Mouse (Mus musculus) kidney, embryonic 15.5 days (tissue): Measurements from ENCODE around the gene Pigw. TPM values are rescaled to one million over a fixed set of nuclear protein-coding genes. Genes with fewer than 3 reads are reported as not detected.

Experiments
- ATAC-seq: fragments of 200-750 bp; cut with Nextera tagmentation; replicated peaks from 2 replicates; pipeline ENCODE4 v1.8.0; 2017; ENCODE audit warnings: moderate TSS enrichment; ENCODE audit not compliant: low FRiP score
- H3K27ac ChIP-seq: fragments of 300-500 bp; sonication (generic); 2 replicates; pipeline ENCODE4 v1.5.1; 2015; ENCODE audit warnings: mild to moderate bottlenecking, inconsistent platforms
- H3K27me3 ChIP-seq: fragments of 300-500 bp; sonication (generic); 2 replicates; pipeline ENCODE4 v1.6.1; 2015; ENCODE audit warnings: inconsistent platforms
- H3K36me3 ChIP-seq: fragments of 300-500 bp; sonication (generic); 2 replicates; pipeline ENCODE4 v1.6.1; 2015; ENCODE audit warnings: inconsistent platforms
- H3K4me1 ChIP-seq: fragments of 300-500 bp; sonication (generic); 2 replicates; pipeline ENCODE4 v1.6.1; 2015; ENCODE audit warnings: inconsistent platforms
- H3K4me2 ChIP-seq: fragments of 300-500 bp; sonication (generic); 2 replicates; pipeline ENCODE4 v1.6.1; 2015; ENCODE audit warnings: moderate library complexity, mild to moderate bottlenecking, inconsistent platforms
- H3K4me3 ChIP-seq: fragments of 300-500 bp; sonication (generic); replicated peaks from 2 replicates; pipeline ENCODE4 v1.5.1; 2015; ENCODE audit warnings: mild to moderate bottlenecking, inconsistent platforms
- H3K9ac ChIP-seq: fragments of 300-500 bp; sonication (generic); 2 replicates; pipeline ENCODE4 v1.6.1; 2015; ENCODE audit warnings: mild to moderate bottlenecking, inconsistent platforms
- H3K9me3 ChIP-seq: fragments of 300-500 bp; sonication (generic); replicated peaks from 2 replicates; pipeline ENCODE4 v1.6.1; 2016; ENCODE audit warnings: inconsistent platforms
- WGBS: fragments of 180-500 bp; shearing (Covaris S2); methylation state at CpG from one replicate; pipeline ENCODE4 v1.1.7; 2015; ENCODE audit warnings: mixed read lengths; 5-methylcytosine and 5-hydroxymethylcytosine counted together
- polyA plus RNA-seq: library from polyadenylated mRNA; unstranded; fragments of >200 nt; fragmentation: Nextera tagmentation; extraction: Ambion mirVana; gene quantifications from 2 replicates; pipeline ENCODE4 v1.2.1, GENCODE M21; 2015

Pigw gene
- polyA plus RNA-seq, 1 experiment from 2014 or later: 3.7 TPM

GRCm38 (mm10) chr11:84873042-84873833 lies 6.8 kb downstream of the Pigw start:
- H3K4me1 ChIP-seq: no peaks in the 10 kb centered on the region
- peaks cover 18% of the 10 kb centered on the region for H3K36me3 ChIP-seq
- no peak overlapping the region for H3K27ac ChIP-seq
- H3K9me3 ChIP-seq: no peaks in the 10 kb centered on the region
- 77% methylated on average over 1 of the region's 1 CpGs for WGBS
- no peaks in the 10 kb centered on the region for H3K27me3 ChIP-seq
- H3K4me2 ChIP-seq: no peak overlapping the region
- no peak for ATAC-seq
- H3K9ac ChIP-seq: no peak overlapping the region
- no peak overlapping the region for H3K4me3 ChIP-seq

DNA sequence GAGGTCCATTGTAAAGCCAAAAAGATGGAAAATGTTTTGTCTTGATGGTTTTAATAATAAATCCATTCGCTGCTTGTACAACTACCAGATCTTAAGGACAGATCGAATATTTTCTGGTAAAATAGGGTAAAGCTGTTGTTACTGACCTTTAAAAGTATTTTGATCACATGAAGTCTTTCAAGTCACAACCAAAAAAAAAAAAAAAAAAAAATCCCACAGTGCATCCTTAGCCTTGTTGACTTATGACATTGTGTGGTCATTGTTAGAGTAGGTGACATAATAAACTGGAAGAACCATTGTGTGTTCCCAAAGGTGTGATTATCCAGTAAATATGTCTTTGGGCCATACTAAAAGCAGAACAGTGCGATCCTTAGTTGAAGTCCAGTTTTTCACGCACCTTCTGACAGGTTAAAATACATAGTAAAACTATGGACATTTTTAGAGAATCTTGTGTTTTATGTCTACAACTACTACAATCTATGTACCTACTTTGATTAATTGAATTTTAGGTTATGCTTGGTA lies 8.5 kb downstream of the Pigw start:
- Histone ChIP-seq H3K9me3 (no peaks in the 10 kb centered on the region), H3K27ac (peak overlapping the region; percentile 99), H3K36me3 (peaks cover 5% of the 10 kb centered on the region), H3K4me2 (peak overlapping the region; percentile 69), H3K27me3 (no peaks in the 10 kb centered on the region), H3K4me1 (peaks cover 8% of the 10 kb centered on the region), H3K4me3 (peak overlapping the region; percentile 96), H3K9ac (peak overlapping the region; percentile 84)
- ATAC-seq: no peak
- 73% methylated on average over 4 of the region's 4 CpGs for WGBS

GRCm38 (mm10) chr11:84871046-84871445 lies 9.0 kb downstream of the Pigw start:
- Histone ChIP-seq H3K27ac (peak overlapping the region; percentile 99), H3K9me3 (no peaks in the 10 kb centered on the region), H3K4me2 (peak overlapping the region; percentile 69), H3K4me1 (peaks cover 11% of the 10 kb centered on the region), H3K9ac (peak overlapping the region; percentile 84), H3K36me3 (peaks cover 7% of the 10 kb centered on the region; the same call in 1 of the 2 replicates), H3K4me3 (peak overlapping the region; percentile 96), H3K27me3 (no peaks in the 10 kb centered on the region)
- ATAC-seq: peak; percentile 68
- WGBS: 2% methylated on average over 10 of the region's 10 CpGs

DNA sequence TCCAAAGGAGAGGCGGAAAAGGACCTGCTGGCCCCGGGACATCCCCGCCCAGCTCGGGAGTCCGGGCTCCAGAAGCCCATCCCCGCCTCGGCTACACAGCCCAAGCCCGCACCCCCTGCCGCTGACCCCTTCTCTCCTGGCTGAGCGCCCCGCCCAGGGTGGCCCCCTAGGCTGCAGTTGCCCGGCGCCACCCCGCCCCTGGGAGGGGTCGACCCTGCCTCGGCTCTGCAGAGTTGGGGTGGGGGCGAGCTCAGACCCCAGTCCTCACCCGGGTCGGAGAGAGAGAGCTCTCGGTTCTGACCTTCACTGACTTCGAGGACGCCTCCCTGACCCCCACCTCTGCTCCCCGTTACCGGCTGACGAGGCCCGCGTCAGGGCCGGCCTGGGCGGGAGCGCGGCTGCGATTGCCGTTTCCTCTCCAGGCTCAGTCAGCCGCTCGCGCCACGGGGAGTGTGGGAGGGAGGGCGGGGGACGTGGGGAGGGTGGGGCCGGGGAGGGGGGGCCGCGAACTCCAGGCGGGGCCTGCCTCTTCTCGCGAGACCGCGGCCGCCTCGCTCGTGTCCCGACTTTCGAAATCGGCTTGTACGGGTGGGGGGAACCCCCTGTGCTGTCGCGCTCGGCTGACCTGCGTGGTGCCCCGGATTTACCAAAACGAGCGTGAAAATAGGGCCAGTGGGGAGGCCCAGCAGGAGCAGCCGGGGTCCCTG lies 9.6 kb downstream of the Pigw start, which contains the start of gene Ggnbp2:
Gene Ggnbp2, minus strand, starts transcription at position 481 of the 707 bp plus-strand sequence.
- H3K36me3 ChIP-seq: peaks cover 10% of the 10 kb centered on the region; the same call in 1 of the 2 replicates
- 1% methylated on average over 47 of the region's 62 CpGs for WGBS
- peak; percentile 93 for ATAC-seq
- peak within 1 kb of the TSS; percentile 99 for H3K27ac ChIP-seq
- no peaks in the 10 kb centered on the region for H3K9me3 ChIP-seq
- peak within 1 kb of the TSS; percentile 96 for H3K4me3 ChIP-seq
- H3K4me1 ChIP-seq: peaks cover 14% of the 10 kb centered on the region
- peak within 1 kb of the TSS; percentile 77 for H3K4me2 ChIP-seq
- no peaks in the 10 kb centered on the region for H3K27me3 ChIP-seq
- H3K9ac ChIP-seq: peak within 1 kb of the TSS; percentile 87

GRCm38 (mm10) chr11:84869537-84870232 lies 10.4 kb downstream of the Pigw start:
- Histone ChIP-seq H3K36me3 (peaks cover 12% of the 10 kb centered on the region; the same call in 1 of the 2 replicates), H3K9me3 (no peaks in the 10 kb centered on the region), H3K27me3 (no peaks in the 10 kb centered on the region), H3K4me1 (peaks cover 19% of the 10 kb centered on the region), H3K27ac (peak overlapping the region; percentile 99), H3K4me2 (peak overlapping the region; percentile 77), H3K4me3 (peak overlapping the region; percentile 96), H3K9ac (peak overlapping the region; percentile 87)
- ATAC-seq: peak; percentile 79
- WGBS: under 1% methylated on average over 59 of the region's 61 CpGs

- no peaks in the 10 kb centered on the region for H3K27me3 ChIP-seq
- peaks cover 15% of the 10 kb centered on the region for H3K36me3 ChIP-seq
- WGBS: 10% methylated on average over 7 of the region's 7 CpGs
- peak overlapping the region; percentile 77 for H3K4me2 ChIP-seq
- peak overlapping the region; percentile 96 for H3K4me3 ChIP-seq
- no peak for ATAC-seq
- H3K9me3 ChIP-seq: no peaks in the 10 kb centered on the region
- H3K27ac ChIP-seq: peak overlapping the region; percentile 99
- H3K9ac ChIP-seq: peak overlapping the region; percentile 87
- peaks cover 19% of the 10 kb centered on the region for H3K4me1 ChIP-seq
These were observed 11.3 kb downstream of the Pigw start for GRCm38 (mm10) chr11:84868786-84869259.

DNA sequence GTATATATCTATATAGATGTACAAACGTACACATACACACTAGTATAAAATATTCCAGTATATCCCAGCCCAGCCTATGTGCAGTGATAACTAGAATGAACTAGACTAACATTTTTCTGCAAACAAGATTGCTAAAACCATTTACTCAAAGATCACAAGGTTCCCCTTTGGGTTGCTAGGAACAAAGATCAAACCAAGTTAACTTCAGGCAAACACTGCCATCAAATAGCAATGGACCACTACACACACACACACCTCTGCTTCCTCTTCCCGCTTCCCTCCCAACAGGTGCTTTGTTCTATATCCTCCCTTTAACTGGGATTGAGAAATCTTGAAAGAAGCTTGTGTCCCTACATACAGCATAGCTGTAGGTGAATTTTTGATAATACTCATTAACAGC lies 12.5 kb downstream of the Pigw start:
- H3K4me3 ChIP-seq: 0 out of 2 replicates have a peak overlapping the region, but pooled peaks have one; percentile 6
- peaks cover 19% of the 10 kb centered on the region for H3K4me1 ChIP-seq
- 0 out of 2 replicates have a peak overlapping the region, but pooled peaks have one; percentile 15 for H3K4me2 ChIP-seq
- no peak for ATAC-seq
- 85% methylated on average over 2 of the region's 2 CpGs for WGBS
- H3K27ac ChIP-seq: no peak overlapping the region
- peaks cover 18% of the 10 kb centered on the region for H3K36me3 ChIP-seq
- H3K9ac ChIP-seq: no peak overlapping the region
- no peaks in the 10 kb centered on the region for H3K9me3 ChIP-seq
- H3K27me3 ChIP-seq: no peaks in the 10 kb centered on the region

GRCm38 (mm10) chr11:84865268-84865667 lies 14.8 kb downstream of the Pigw start:
- no peak for ATAC-seq
- H3K27me3 ChIP-seq: no peaks in the 10 kb centered on the region
- H3K9ac ChIP-seq: no peak overlapping the region
- no peak overlapping the region for H3K4me2 ChIP-seq
- H3K4me1 ChIP-seq: peaks cover 19% of the 10 kb centered on the region
- H3K36me3 ChIP-seq: peaks cover 38% of the 10 kb centered on the region
- H3K27ac ChIP-seq: no peak overlapping the region
- H3K4me3 ChIP-seq: no peak overlapping the region
- no peaks in the 10 kb centered on the region for H3K9me3 ChIP-seq
- WGBS: 60% methylated on average over 2 of the region's 2 CpGs

DNA sequence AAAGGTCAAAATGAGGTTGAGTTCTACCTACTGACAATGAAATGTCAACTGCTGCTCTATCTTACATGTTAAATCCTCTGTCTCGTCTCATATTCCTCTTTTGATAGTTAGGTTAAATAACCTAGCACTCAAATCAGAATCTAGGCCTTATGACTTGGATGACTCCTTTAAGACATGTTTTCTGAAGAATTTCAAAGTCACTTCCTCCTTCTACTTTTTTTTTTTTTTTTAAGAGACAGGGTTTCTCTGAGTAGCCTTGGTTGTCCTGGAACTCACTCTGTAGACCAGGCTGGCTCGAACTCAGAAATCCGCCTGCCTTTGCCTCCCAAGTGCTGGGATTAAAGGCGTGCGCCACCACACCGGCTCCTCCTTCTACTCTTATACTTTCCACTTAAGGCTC lies 24.8 kb downstream of the Pigw start:
- Histone ChIP-seq H3K4me1 (no peaks in the 10 kb centered on the region), H3K9me3 (no peaks in the 10 kb centered on the region), H3K4me3 (no peak overlapping the region), H3K4me2 (no peak overlapping the region), H3K27me3 (no peaks in the 10 kb centered on the region), H3K36me3 (peaks cover 80% of the 10 kb centered on the region), H3K27ac (no peak overlapping the region), H3K9ac (no peak overlapping the region)
- 95% methylated on average over 6 of the region's 6 CpGs for WGBS
- no peak for ATAC-seq

GRCm38 (mm10) chr11:84847475-84848090 lies 32.5 kb downstream of the Pigw start:
- H3K9me3 ChIP-seq: no peaks in the 10 kb centered on the region
- 83% methylated on average over 7 of the region's 7 CpGs for WGBS
- H3K9ac ChIP-seq: no peak overlapping the region
- H3K4me1 ChIP-seq: no peaks in the 10 kb centered on the region
- no peaks in the 10 kb centered on the region for H3K27me3 ChIP-seq
- no peak overlapping the region for H3K4me2 ChIP-seq
- ATAC-seq: no peak
- H3K36me3 ChIP-seq: peaks cover 80% of the 10 kb centered on the region
- no peak overlapping the region for H3K4me3 ChIP-seq
- H3K27ac ChIP-seq: no peak overlapping the region

DNA sequence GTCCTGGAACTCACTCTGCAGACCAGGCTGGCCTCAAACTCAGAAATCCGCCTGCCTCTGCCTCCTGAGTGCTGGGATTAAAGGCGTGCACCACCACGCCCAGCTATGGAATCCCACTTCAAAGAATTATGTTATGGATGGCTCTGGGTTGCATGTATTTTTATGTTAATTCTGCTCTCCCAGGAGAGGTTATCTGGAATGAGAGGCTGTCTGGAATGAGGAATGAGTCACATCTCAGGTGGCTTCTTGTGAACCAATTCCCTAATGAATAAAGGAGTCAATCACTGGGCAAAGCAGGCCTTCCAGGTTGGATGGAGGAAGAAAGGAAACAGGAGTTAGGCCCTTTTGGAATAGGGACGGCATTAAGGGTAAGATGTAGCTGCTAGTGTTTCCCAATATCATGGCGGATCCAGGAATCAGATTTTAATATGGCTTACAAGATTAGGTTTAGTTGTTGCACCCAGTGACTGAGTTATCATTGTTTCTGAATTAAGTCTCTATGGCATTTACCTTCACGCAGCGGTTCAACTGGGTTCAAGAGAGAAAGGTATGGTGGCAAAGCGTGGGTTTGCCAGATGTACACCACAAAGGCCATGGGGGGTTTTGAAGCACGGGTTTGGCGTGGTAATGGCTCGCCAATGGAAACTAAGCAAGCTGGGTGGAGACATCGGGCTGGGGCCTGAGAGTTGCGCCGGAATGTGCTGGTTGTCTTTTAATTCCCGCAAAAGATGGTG lies 33.2 kb downstream of the Pigw start:
- H3K4me1 ChIP-seq: no peaks in the 10 kb centered on the region
- ATAC-seq: no peak
- H3K4me3 ChIP-seq: no peak overlapping the region
- H3K9ac ChIP-seq: no peak overlapping the region
- 96% methylated on average over 15 of the region's 15 CpGs for WGBS
- H3K27ac ChIP-seq: no peak overlapping the region
- peaks cover 78% of the 10 kb centered on the region for H3K36me3 ChIP-seq
- H3K27me3 ChIP-seq: no peaks in the 10 kb centered on the region
- H3K9me3 ChIP-seq: no peaks in the 10 kb centered on the region
- no peak overlapping the region for H3K4me2 ChIP-seq
